Mouse (Mus musculus): ENCODE measurements at regions not wholly inside any gene's neighbourhood (a gene's known extent, or its start where the extent isn't known, plus 50 kb on each side); places are given as distances from the start of the nearest gene placed in this dataset.
A peak's percentile ranks its signal among the peaks of the same experiment; 100 is the strongest.

DNA sequence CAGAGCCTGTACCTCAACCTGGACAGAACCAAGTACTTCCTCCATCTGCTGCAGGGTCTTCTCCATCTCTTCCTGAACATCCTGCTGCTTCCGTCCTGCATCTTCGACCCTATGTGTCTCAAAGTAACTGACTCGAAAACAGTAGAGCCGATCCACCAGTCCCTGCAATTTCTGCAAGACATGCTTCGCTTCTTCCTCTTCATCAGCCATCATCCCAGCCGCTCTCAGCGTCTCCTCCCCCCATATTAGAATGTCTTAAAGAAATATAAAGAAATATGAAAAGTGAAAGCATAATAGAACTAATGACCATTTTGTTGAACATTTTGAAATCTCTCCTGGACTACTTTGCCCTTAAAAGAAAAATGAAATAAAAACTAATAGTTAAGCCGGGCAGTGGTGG lies 244.8 kb upstream of the Pitx2 start:
- Histone ChIP-seq H3K9ac (ENCODE audit: low read depth, low read length) (no peak overlapping the region), H3K9me3 (replicated peaks; ENCODE audit: control insufficient read depth, low read length) (no peaks in the 10 kb centered on the region), H3K4me1 (ENCODE audit: control insufficient read depth, insufficient read depth, low read length) (0 out of 2 replicates have a peak, but pooled peaks cover 3% of the 10 kb centered on the region), H3K27me3 (ENCODE audit: control insufficient read depth, insufficient read depth, low read length) (no peaks in the 10 kb centered on the region), H3K27ac (ENCODE audit: low read depth, low read length) (no peak overlapping the region), H3K36me3 (ENCODE audit: control insufficient read depth, insufficient read depth, low read length) (no peaks in the 10 kb centered on the region), H3K4me2 (no peak overlapping the region), H3K4me3 (ENCODE audit: low read depth, low read length) (no peak overlapping the region)
- 87% methylated on average over 8 of the region's 8 CpGs for WGBS (ENCODE audit: insufficient replicate concordance)
- ATAC-seq (replicated peaks; ENCODE audit: insufficient number of reproducible peaks, low FRiP score, low TSS enrichment) = no peak

DNA sequence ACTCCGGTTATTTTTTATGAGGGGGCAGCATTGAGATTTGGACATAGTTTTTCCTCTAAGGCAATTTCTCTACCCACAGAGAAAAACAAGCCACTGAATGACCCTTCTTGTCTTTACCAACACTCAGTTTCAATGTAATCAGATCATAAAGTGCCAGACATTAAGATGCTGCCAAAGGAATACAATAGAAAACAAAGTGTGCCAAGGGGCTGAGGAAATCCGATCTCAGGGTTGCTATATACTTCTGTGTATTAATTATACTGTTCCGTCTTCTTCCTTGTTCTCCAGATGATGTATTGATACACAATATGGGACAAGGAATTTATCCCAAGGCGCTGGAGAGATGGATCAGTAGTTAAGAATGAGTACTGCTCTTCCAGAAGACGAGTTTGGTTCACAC lies 222.9 kb upstream of the Pitx2 start:
- no peak overlapping the region for H3K4me2 ChIP-seq
- no peak overlapping the region for H3K27ac ChIP-seq (ENCODE audit: low read depth, low read length)
- H3K36me3 ChIP-seq (ENCODE audit: control insufficient read depth, insufficient read depth, low read length) = no peaks in the 10 kb centered on the region
- H3K4me3 ChIP-seq (ENCODE audit: low read depth, low read length) = no peak overlapping the region
- no peaks in the 10 kb centered on the region for H3K4me1 ChIP-seq (ENCODE audit: control insufficient read depth, insufficient read depth, low read length)
- H3K27me3 ChIP-seq (ENCODE audit: control insufficient read depth, insufficient read depth, low read length) = no peaks in the 10 kb centered on the region
- no peaks in the 10 kb centered on the region for H3K9me3 ChIP-seq (replicated peaks; ENCODE audit: control insufficient read depth, low read length)
- H3K9ac ChIP-seq (ENCODE audit: low read depth, low read length) = no peak overlapping the region
- WGBS (ENCODE audit: insufficient replicate concordance) = 79% methylated on average over 5 of the region's 5 CpGs
- no peak for ATAC-seq (replicated peaks; ENCODE audit: insufficient number of reproducible peaks, low FRiP score, low TSS enrichment)

DNA sequence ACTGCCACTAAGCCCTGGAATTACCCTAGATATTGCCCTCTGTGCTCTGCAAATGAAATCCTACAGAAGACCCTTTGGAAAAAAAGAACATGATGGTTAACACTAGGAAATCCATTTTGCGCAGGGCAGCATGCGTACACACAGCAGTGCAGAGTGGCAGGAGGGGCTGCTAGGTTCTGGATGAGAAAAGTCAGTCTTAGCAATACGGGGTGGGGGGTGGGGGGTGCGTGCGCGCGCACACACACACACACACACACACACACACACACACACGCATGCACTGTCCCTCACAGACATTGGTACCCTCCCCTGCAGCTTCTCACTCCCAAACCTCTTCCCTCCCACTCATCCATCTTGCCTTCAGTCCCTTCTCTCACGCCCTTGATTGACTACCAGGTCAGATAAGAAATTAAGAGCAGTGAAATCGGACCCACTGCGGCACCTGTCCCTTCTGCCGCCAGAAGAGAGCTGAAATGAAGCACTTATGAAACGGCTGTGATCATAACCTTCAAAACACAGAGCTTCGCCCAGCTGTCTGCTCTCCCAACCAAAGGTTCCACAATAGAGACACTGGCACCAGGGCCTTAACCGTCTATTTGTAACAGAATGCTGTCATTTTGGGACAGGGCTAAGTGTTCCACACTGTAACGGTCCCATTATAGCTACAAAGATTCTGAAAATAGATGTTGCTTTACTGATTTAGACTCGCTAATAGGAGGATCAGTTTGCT lies 209.3 kb upstream of the Pitx2 start:
- Histone ChIP-seq H3K9ac (ENCODE audit: low read depth, low read length) (0 out of 2 replicates have a peak overlapping the region, but pooled peaks have one; percentile 17), H3K9me3 (replicated peaks; ENCODE audit: control insufficient read depth, low read length) (no peaks in the 10 kb centered on the region), H3K4me1 (ENCODE audit: control insufficient read depth, insufficient read depth, low read length) (no peaks in the 10 kb centered on the region), H3K4me2 (peak overlapping the region; percentile 44), H3K27me3 (ENCODE audit: control insufficient read depth, insufficient read depth, low read length) (no peaks in the 10 kb centered on the region), H3K27ac (ENCODE audit: low read depth, low read length) (no peak overlapping the region), H3K4me3 (ENCODE audit: low read depth, low read length) (0 out of 2 replicates have a peak overlapping the region, but pooled peaks have one; percentile 2), H3K36me3 (ENCODE audit: control insufficient read depth, insufficient read depth, low read length) (no peaks in the 10 kb centered on the region)
- WGBS (ENCODE audit: insufficient replicate concordance) = 61% methylated on average over 17 of the region's 17 CpGs
- ATAC-seq (replicated peaks; ENCODE audit: insufficient number of reproducible peaks, low FRiP score, low TSS enrichment) = no peak

DNA sequence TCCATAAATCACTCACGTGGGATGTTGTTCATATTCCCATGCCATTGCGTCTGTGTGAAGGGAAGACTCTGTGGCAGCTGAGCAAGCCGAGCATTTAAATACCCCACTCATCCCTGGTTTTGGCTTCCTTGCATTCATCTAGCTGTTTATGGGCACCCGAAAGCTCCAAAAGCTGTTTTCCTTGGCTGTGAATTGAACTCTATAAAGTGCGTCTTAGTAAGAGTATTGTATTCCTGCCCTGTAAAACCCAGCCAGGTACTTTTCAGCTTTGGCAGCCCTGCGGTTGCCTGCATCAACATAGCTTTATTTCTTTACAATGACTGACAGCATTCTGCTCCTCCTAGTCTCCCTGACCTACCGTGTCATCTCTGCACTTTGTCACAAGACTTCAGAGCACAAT lies 196.8 kb upstream of the Pitx2 start:
- H3K27me3 ChIP-seq (ENCODE audit: control insufficient read depth, insufficient read depth, low read length) = no peaks in the 10 kb centered on the region
- H3K9ac ChIP-seq (ENCODE audit: low read depth, low read length) = no peak overlapping the region
- H3K27ac ChIP-seq (ENCODE audit: low read depth, low read length) = no peak overlapping the region
- H3K36me3 ChIP-seq (ENCODE audit: control insufficient read depth, insufficient read depth, low read length) = no peaks in the 10 kb centered on the region
- H3K4me3 ChIP-seq (ENCODE audit: low read depth, low read length) = no peak overlapping the region
- H3K9me3 ChIP-seq (replicated peaks; ENCODE audit: control insufficient read depth, low read length) = no peaks in the 10 kb centered on the region
- no peak for ATAC-seq (replicated peaks; ENCODE audit: insufficient number of reproducible peaks, low FRiP score, low TSS enrichment)
- H3K4me2 ChIP-seq = no peak overlapping the region
- no peaks in the 10 kb centered on the region; the same call in 1 of the 2 replicates for H3K4me1 ChIP-seq (ENCODE audit: control insufficient read depth, insufficient read depth, low read length)
- 66% methylated on average over 7 of the region's 7 CpGs for WGBS (ENCODE audit: insufficient replicate concordance)

DNA sequence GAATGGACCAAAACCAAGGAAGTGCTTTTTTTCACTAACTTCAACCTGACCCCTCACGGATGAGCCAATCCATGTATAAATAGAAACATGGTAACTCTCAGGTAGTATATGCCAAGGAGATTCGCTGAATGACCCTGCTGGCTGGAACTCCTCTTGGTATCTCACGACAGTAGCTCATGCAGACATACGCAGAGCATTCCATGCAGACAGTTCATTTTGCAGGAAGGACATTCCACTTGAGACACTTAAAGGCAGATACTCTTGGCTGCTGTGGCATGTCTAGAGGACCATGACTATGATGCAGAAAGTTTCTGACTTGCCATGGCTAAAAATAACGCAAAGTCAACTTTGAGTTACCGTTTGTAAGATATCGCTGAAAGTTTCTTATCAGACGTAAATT lies 195.6 kb upstream of the Pitx2 start:
- ATAC-seq (replicated peaks; ENCODE audit: insufficient number of reproducible peaks, low FRiP score, low TSS enrichment) = no peak
- no peaks in the 10 kb centered on the region for H3K36me3 ChIP-seq (ENCODE audit: control insufficient read depth, insufficient read depth, low read length)
- H3K27ac ChIP-seq (ENCODE audit: low read depth, low read length) = no peak overlapping the region

DNA sequence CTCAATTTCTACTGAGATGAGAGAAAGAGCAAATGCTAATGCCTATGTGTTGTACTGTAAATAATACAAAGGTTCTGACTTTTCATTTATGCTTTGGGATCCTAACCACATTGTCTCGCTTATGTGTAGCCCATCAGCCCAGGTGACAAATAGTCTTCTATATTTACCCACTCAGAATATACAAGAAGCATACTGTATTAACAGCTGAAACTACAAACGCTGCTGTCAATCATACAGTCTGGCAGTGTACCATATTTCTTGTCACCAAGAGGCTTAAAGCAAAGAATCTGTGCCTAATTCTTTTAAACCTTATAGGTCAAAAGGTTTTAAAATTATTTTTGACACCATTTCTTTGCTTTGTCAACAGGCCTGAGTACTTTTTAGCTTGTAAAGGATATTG lies 160.8 kb upstream of the Pitx2 start:
- H3K4me1 ChIP-seq (ENCODE audit: control insufficient read depth, insufficient read depth, low read length) = no peaks in the 10 kb centered on the region
- 0 out of 2 replicates have a peak, but pooled peaks cover 3% of the 10 kb centered on the region for H3K9me3 ChIP-seq (replicated peaks; ENCODE audit: control insufficient read depth, low read length)
- no peak overlapping the region for H3K4me2 ChIP-seq
- H3K27ac ChIP-seq (ENCODE audit: low read depth, low read length) = no peak overlapping the region
- no peaks in the 10 kb centered on the region for H3K36me3 ChIP-seq (ENCODE audit: control insufficient read depth, insufficient read depth, low read length)
- no peak overlapping the region for H3K9ac ChIP-seq (ENCODE audit: low read depth, low read length)
- no peak overlapping the region for H3K4me3 ChIP-seq (ENCODE audit: low read depth, low read length)
- no peak for ATAC-seq (replicated peaks; ENCODE audit: insufficient number of reproducible peaks, low FRiP score, low TSS enrichment)
- H3K27me3 ChIP-seq (ENCODE audit: control insufficient read depth, insufficient read depth, low read length) = no peaks in the 10 kb centered on the region
- 79% methylated on average over 2 of the region's 2 CpGs for WGBS (ENCODE audit: insufficient replicate concordance)

More for the DNA sequence above, 195.6 kb upstream of the Pitx2 start:
- Histone ChIP-seq H3K9ac (ENCODE audit: low read depth, low read length) (no peak overlapping the region), H3K4me1 (ENCODE audit: control insufficient read depth, insufficient read depth, low read length) (no peaks in the 10 kb centered on the region; the same call in 1 of the 2 replicates), H3K27me3 (ENCODE audit: control insufficient read depth, insufficient read depth, low read length) (no peaks in the 10 kb centered on the region), H3K4me2 (no peak overlapping the region), H3K4me3 (ENCODE audit: low read depth, low read length) (no peak overlapping the region), H3K9me3 (replicated peaks; ENCODE audit: control insufficient read depth, low read length) (no peaks in the 10 kb centered on the region)
- 36% methylated on average over 8 of the region's 8 CpGs for WGBS (ENCODE audit: insufficient replicate concordance)

DNA sequence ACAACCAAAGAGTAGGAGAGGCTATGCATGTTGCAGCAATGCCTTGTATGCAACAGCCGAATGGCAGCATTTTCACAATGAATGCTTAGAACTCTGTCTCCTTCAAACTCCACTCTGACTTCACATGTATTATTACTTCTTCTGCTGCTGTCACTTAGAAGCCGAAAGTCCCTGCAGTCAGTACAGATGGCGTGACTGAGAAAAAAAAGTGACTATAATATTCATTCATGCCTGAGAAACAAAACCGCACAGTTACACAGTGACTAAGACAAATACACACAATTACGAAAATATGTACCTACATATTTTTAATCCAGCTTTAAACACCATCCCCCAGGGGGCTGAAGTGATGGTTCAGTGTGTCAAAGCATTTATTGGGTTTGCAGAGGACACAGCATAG lies 154.8 kb upstream of the Pitx2 start:
- Histone ChIP-seq H3K4me1 (ENCODE audit: control insufficient read depth, insufficient read depth, low read length) (no peaks in the 10 kb centered on the region), H3K4me2 (no peak overlapping the region), H3K27ac (ENCODE audit: low read depth, low read length) (no peak overlapping the region), H3K9me3 (replicated peaks; ENCODE audit: control insufficient read depth, low read length) (0 out of 2 replicates have a peak, but pooled peaks cover 3% of the 10 kb centered on the region), H3K4me3 (ENCODE audit: low read depth, low read length) (no peak overlapping the region), H3K9ac (ENCODE audit: low read depth, low read length) (no peak overlapping the region), H3K27me3 (ENCODE audit: control insufficient read depth, insufficient read depth, low read length) (no peaks in the 10 kb centered on the region), H3K36me3 (ENCODE audit: control insufficient read depth, insufficient read depth, low read length) (no peaks in the 10 kb centered on the region)
- ATAC-seq (replicated peaks; ENCODE audit: insufficient number of reproducible peaks, low FRiP score, low TSS enrichment) = no peak
- 85% methylated on average over 5 of the region's 5 CpGs for WGBS (ENCODE audit: insufficient replicate concordance)

DNA sequence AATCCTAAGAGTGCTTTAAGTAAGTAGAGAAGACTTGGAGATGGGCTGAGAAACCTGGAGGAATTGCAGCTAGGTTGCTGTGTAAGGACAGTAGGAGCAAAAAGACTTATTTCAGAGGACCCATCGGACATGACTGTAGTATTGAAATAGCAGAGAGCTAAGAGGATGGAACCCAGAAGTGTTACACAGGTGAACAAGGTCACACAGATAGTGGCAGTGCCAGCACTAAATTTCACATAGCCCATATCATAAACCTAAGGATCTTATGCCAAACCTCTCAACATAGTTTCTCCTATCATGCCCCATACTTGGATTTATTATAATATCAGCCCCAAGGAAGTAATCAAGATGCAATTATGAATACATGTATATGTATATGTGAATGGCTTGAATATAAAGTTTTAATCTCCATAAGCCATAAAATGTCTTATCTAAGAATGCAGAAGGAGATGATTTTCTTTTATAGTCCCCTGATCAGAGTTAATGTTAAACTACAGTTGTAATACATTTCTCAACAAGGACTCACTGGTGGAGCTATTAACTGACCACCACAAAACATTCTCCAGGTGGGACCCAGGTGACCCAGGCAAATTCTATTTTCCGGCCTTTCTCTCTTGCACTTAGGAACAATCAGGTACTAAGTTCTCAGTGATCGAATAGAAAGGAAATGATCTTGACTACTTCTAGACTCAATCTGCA lies 149.6 kb upstream of the Pitx2 start:
- H3K4me2 ChIP-seq = no peak overlapping the region
- no peaks in the 10 kb centered on the region for H3K36me3 ChIP-seq (ENCODE audit: control insufficient read depth, insufficient read depth, low read length)
- WGBS (ENCODE audit: insufficient replicate concordance) = 89% methylated on average over 3 of the region's 3 CpGs

More for the DNA sequence above, 149.6 kb upstream of the Pitx2 start:
- no peak for ATAC-seq (replicated peaks; ENCODE audit: insufficient number of reproducible peaks, low FRiP score, low TSS enrichment)
- Histone ChIP-seq H3K4me1 (ENCODE audit: control insufficient read depth, insufficient read depth, low read length) (no peaks in the 10 kb centered on the region), H3K27me3 (ENCODE audit: control insufficient read depth, insufficient read depth, low read length) (no peaks in the 10 kb centered on the region), H3K9ac (ENCODE audit: low read depth, low read length) (no peak overlapping the region), H3K27ac (ENCODE audit: low read depth, low read length) (no peak overlapping the region), H3K9me3 (replicated peaks; ENCODE audit: control insufficient read depth, low read length) (no peaks in the 10 kb centered on the region), H3K4me3 (ENCODE audit: low read depth, low read length) (no peak overlapping the region)
